Mouse (Mus musculus) kidney, postnatal 0 days (tissue): Measurements from ENCODE around the gene Slc13a2. TPM values are rescaled to one million over a fixed set of nuclear protein-coding genes. Genes with fewer than 3 reads are reported as not detected.

Source experiments
- ATAC-seq: fragments of 200-750 bp; cut with Nextera tagmentation; replicated peaks from 2 replicates; pipeline ENCODE4 v1.8.0; 2017; ENCODE audit warnings: low read depth, moderate number of reproducible peaks, moderate TSS enrichment, moderate library complexity; ENCODE audit not compliant: low FRiP score
- DNase-seq: peaks from one replicate; pipeline ENCODE4 v3.0.0-alpha.2; 2016; ENCODE audit warnings: low spot score
- H3K27ac ChIP-seq: fragments of 300-500 bp; sonication (generic); 2 replicates; pipeline ENCODE4 v1.5.1; 2014; ENCODE audit warnings: mild to moderate bottlenecking
- H3K27me3 ChIP-seq: fragments of 300-500 bp; sonication (generic); 2 replicates; pipeline ENCODE4 v1.6.1; 2014; ENCODE audit warnings: low read length, mixed read lengths; ENCODE audit not compliant: insufficient read depth
- H3K36me3 ChIP-seq: fragments of 300-500 bp; sonication (generic); 2 replicates; pipeline ENCODE4 v1.6.1; 2014; ENCODE audit warnings: low read length, mixed read lengths; ENCODE audit not compliant: insufficient read depth
- H3K4me1 ChIP-seq: fragments of 300-500 bp; sonication (generic); replicated peaks from 2 replicates; pipeline ENCODE4 v1.6.1; 2014; ENCODE audit warnings: antibody characterized with exemption, low read length, mixed read lengths; ENCODE audit not compliant: insufficient read depth
- H3K4me2 ChIP-seq: fragments of 300-500 bp; sonication (generic); 2 replicates; pipeline ENCODE4 v1.6.1; 2014; ENCODE audit warnings: mild to moderate bottlenecking, low read length, moderate library complexity, mixed read lengths
- H3K4me3 ChIP-seq: fragments of 300-500 bp; sonication (generic); replicated peaks from 2 replicates; pipeline ENCODE4 v1.5.1; 2014; ENCODE audit warnings: low read depth, low read length
- H3K9ac ChIP-seq: fragments of 300-500 bp; sonication (generic); 2 replicates; pipeline ENCODE4 v1.6.1; 2014; ENCODE audit warnings: low read depth, low read length
- H3K9me3 ChIP-seq: fragments of 300-500 bp; sonication (generic); replicated peaks from 2 replicates; pipeline ENCODE4 v1.6.1; 2016; ENCODE audit warnings: low read length, inconsistent platforms, mixed read lengths
- CTCF ChIP-seq: IDR thresholded peaks from 2 replicates; pipeline ENCODE4 v1.5.1; 2016; ENCODE audit warnings: antibody characterized with exemption, low read depth, mild to moderate bottlenecking, moderate library complexity
- WGBS: fragments of 180-500 bp; shearing (Covaris S2); extraction: QIAGEN DNeasy Blood & Tissue Kit; methylation state at CpG from one replicate; pipeline ENCODE4 v1.1.7; 2014; 5-methylcytosine and 5-hydroxymethylcytosine counted together
- polyA plus RNA-seq: library from polyadenylated mRNA; unstranded; fragments of >200 nt; fragmentation: Nextera tagmentation; extraction: Ambion mirVana; gene quantifications from 2 replicates; pipeline ENCODE4 v1.2.1, GENCODE M21; 2015

Gene Slc13a2
- 6.5 and 6.6 TPM in 2 replicates for polyA plus RNA-seq

DNA sequence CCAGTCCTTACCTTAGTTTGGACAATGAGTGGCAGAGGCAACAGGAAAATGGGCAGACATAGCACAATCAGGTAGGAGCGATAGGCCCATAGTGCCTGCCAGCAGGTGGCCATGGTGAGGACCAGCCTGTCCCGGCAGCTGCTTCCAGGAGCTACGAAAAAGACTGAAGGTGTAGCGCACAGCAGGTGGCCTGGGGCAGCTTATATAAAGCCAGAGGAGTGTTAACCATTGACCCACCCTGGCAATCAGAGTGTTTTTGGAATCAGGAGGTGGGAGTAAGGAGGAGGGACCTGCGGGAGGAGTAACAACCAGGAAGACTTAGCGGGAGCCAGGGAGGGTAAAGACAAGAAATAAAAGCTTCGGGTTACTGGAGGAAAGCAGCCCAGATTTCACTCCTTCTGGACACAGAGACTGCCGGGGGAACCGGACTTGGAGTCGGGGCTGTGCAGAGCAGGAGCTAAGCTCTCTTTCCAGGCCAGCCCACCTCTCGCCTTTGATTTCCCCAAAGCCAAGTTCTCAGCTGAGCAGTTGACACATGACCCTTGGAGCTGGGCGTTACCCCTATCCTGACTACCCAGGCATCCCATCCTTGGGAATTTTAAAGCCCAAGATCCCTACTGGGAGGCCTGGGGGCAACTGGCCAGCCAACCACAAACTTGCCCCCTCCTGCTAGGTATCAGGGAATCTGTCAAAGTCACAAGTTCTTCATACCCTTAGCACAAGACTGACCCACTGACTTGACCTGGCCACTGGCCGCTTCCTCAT is at the start of gene Slc13a2:
Gene Slc13a2 (minus strand): TSS at position 163 of the 765 bp plus-strand sequence.
- 0 out of 2 replicates have a peak within 1 kb of the TSS, but pooled peaks have one; percentile 0 for H3K4me3 ChIP-seq
- 8% methylated on average over 13 of the region's 13 CpGs for WGBS

DNA sequence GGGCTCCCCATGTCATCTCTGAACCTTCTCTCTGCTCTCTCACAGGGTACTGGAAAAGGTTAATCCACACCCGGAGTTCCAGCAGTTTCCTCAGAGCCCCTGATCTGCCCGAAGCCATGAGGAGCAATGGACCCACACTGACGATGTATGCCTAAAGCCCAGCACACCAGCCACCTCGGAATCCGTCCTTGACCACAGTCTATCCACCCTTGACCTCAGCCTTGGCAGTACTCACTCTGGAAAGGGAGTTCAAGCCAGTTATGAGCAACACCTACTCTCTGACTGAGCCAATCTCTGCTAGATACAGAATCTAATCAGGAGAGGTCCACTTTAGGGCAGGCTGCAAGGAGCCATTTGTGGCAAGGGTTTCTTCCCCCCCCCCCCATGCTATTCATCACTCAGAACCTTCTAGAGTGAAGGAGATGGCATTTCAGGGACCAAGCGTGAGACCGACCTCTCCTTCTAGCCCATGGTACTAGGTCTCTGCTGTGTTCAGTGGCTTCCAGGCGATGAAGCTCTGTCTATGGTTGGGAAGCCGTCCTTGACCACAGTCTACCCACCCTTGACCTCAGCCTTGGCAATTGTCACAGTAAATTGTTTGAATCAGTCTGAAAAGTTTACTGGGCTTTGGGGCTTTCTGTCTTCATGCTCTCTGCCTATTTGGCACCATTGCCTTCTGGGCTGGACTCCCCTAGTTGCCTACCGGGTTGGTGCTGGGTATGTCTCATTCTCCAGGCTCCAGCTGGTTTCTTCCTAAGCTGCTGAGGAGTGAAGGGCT is 49.5 kb upstream of the Slc13a2 start:
- ATAC-seq, result no peak

More for the DNA sequence above, at the start of gene Slc13a2:
- Histone ChIP-seq H3K4me1 (no peaks in the 10 kb centered on the region), H3K4me2 (peak within 1 kb of the TSS; percentile 36), H3K9me3 (no peaks in the 10 kb centered on the region), H3K9ac (no peak within 1 kb of the TSS), H3K27ac (peak within 1 kb of the TSS; percentile 70), H3K27me3 (peaks cover 5% of the 10 kb centered on the region; the same call in 1 of the 2 replicates), H3K36me3 (no peaks in the 10 kb centered on the region)
- ATAC-seq, result peak; percentile 71
- DNase-seq, result peak; percentile 63
- TF ChIP-seq CTCF, result peak; percentile 46; the same call in 1 of the 2 replicates

DNA sequence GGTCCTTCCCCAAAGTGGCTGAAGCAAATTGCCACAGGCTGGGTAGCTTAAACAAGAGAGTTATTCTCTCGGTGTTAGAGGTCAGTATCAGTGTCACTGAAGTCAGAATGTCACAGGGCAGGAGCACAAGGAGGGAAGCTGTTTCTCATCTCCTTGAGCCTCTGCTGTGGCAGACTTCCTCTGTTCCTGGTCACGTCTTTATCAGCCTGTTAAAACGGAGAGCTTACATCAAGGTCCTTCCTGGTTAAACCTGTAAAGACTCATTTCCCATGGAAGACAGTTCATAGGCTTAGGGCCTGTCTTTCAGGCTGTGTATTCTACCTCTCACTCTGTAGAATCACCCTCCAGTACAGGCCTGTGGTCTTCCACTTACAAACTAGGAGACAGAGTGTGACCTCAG is 45.9 kb upstream of the Slc13a2 start:
- WGBS, result 36% methylated on average over 3 of the region's 3 CpGs
- H3K4me2 ChIP-seq, result no peak overlapping the region
- H3K27ac ChIP-seq, result no peak overlapping the region
- TF ChIP-seq CTCF, result no peak
- H3K9ac ChIP-seq, result no peak overlapping the region
- ATAC-seq, result no peak
- no peak for DNase-seq
- no peaks in the 10 kb centered on the region for H3K36me3 ChIP-seq
- no peaks in the 10 kb centered on the region for H3K9me3 ChIP-seq
- peaks cover 14% of the 10 kb centered on the region; the same call in 1 of the 2 replicates for H3K4me1 ChIP-seq
- H3K27me3 ChIP-seq, result no peaks in the 10 kb centered on the region
- H3K4me3 ChIP-seq, result no peak overlapping the region

More for the DNA sequence above, 49.5 kb upstream of the Slc13a2 start:
- no peak for DNase-seq
- Histone ChIP-seq H3K4me3 (no peak overlapping the region), H3K9ac (no peak overlapping the region), H3K4me1 (peaks cover 3% of the 10 kb centered on the region; the same call in 1 of the 2 replicates), H3K36me3 (no peaks in the 10 kb centered on the region), H3K27ac (no peak overlapping the region), H3K4me2 (no peak overlapping the region), H3K9me3 (no peaks in the 10 kb centered on the region), H3K27me3 (no peaks in the 10 kb centered on the region)
- no peak for TF ChIP-seq CTCF
- 91% methylated on average over 10 of the region's 10 CpGs for WGBS

DNA sequence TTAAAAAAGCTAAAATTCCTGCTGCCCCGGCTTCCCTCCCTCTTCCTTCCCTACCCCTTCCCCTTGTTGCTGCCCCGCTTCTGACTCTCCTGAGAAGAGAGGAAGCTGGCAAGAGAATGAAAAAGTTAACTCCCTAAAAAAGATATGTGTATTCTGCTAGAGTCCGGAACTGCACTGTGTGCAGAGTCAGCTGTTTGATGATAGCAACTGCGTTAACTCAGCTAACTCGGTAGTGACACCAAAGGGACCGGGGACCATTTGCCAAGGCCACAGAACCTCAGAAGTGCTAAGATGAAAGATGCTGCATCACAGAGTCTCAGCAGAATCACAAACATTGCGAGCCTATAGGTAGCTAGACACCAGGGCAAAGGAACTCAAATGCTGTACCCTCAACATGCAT is 45.5 kb upstream of the Slc13a2 start:
- ATAC-seq, result no peak
- Histone ChIP-seq H3K36me3 (no peaks in the 10 kb centered on the region), H3K27me3 (no peaks in the 10 kb centered on the region), H3K4me3 (no peak overlapping the region), H3K9ac (no peak overlapping the region), H3K4me2 (no peak overlapping the region), H3K27ac (no peak overlapping the region), H3K9me3 (no peaks in the 10 kb centered on the region), H3K4me1 (peaks cover 14% of the 10 kb centered on the region; the same call in 1 of the 2 replicates)
- 72% methylated on average over 7 of the region's 7 CpGs for WGBS
- TF ChIP-seq CTCF, result no peak
- DNase-seq, result no peak

DNA sequence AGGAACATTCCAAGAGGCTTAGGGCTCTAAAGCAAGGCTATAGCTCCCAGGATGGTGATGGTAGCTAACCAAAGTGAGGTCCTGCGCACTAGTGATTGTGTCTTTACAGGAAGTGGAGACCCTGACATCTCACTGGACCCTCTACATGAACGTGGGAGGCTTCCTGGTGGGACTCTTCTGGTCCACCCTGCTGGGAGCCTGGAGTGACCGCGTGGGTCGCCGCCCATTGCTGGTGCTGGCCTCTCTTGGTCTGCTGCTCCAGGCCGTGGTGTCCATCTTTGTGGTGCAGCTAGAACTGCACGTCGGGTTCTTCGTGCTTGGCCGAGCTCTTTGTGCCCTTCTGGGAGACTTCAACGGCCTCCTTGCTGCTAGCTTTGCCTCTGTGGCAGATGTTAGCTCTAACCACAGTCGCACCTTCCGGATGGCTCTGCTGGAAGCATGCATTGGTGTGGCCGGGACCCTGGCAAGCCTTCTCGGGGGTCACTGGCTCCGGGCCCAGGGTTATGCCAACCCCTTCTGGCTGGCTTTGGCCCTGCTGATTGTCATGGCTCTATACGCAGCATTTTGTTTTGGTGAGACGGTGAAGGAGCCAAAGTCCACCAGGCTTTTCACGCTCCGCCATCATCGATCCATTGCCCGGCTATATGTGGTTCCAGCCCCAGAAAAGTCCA is 44.4 kb upstream of the Slc13a2 start:
- peak overlapping the region; percentile 69 for H3K4me3 ChIP-seq
- H3K27ac ChIP-seq, result peak overlapping the region; percentile 90
- H3K4me2 ChIP-seq, result peak overlapping the region; percentile 99
- no peaks in the 10 kb centered on the region for H3K27me3 ChIP-seq
- no peaks in the 10 kb centered on the region for H3K9me3 ChIP-seq
- H3K4me1 ChIP-seq, result peaks cover 14% of the 10 kb centered on the region; the same call in 1 of the 2 replicates
- 58% methylated on average over 23 of the region's 23 CpGs for WGBS
- no peak for DNase-seq
- TF ChIP-seq CTCF, result no peak
- no peaks in the 10 kb centered on the region for H3K36me3 ChIP-seq
- H3K9ac ChIP-seq, result peak overlapping the region; percentile 84
- ATAC-seq, result peak; percentile 30; the same call in 1 of the 2 replicates
